Mouse (Mus musculus) CD4-positive helper T cell, adult 2 months (primary cell): ENCODE data around the gene AI467606.

Experiments used
- DNase-seq: peaks from one replicate; pipeline ENCODE4 v3.0.0-alpha.2; 2012; ENCODE audit warnings: low read depth, missing footprints, low spot score

The AI467606 gene

DNA sequence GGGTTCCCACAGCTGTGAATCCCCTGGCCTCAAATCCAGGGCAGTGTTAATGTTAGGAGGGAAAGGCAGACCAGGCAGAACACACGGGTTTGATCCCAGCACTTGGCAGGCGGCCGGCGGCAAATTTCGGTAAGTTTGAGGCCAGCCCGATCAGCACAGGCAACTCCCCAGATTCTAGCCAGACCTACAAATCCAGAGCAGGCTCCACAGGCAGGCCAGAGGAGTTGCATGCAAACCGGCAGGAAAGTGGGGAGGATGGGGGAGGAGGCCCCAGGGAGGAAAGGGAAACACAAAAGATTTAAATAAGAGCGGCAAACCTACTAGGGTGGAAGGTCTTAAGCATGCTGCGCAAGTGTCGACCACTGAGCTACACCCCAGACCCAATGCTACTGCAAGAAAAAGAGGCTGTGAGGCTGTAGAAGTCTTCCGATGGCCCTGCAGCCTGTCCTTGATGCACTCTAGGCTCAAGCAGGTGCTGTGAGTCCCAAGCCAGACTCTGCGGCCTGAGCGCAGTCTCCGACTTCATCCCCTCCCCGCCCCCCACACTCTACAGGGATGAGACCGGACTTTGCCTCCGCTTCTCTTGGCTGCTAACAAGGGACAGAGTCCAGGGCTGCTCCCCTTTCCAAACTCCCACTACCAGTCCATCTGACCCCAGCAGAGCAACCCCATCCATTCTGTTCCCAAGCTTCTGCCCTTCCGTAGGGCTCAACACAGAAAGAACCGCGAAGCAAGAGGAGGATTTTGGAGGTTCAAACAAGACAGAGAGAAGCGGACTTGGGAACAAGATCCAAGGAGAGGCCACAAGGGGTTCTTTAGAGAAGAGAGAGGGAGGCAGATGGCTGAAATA is 30.1 kb downstream of the AI467606 start:
- DNase-seq: no peak

DNA sequence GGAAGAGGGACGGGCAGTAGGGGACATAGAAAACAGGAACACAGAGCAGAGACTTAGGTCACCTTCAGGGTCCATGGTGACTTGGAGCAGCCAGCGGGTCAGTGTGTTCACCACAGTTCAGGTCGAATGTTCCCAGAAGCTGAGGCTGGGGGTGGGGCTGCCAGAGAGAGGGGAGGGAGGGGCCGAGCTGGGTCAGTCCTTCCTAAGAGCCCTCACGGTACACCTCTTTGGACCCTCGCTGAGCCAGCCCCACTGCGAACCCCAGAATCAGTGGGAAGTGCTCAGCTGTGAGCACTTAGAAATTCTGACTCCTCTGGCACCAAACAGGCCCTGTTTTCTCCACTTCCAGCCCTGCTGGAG is 30.7 kb downstream of the AI467606 start, which contains the start of gene Qprt:
Gene Qprt (minus strand): TSS at position 316 of the 360 bp plus-strand sequence.
- no peak for DNase-seq

DNA sequence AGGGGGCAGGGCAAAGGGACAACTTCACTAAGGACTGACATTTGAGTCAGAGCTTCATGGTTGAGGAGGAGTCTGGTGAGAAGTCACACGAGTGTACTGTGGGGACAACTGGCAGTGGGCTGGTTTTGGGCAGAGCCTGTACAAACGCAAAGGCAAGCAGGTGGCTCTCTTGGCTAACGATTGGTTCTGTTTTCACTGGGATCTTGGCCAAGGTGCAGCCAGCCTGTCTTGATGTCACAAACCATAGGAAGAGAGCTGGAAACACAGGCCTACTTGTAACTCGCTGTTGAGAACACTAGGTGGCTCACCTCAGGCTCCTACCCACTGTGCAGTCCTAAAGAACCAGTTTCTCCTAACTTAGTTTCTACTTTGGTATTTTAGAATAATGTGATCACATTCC is 38.5 kb downstream of the AI467606 start:
- peak; percentile 63 for DNase-seq

DNA sequence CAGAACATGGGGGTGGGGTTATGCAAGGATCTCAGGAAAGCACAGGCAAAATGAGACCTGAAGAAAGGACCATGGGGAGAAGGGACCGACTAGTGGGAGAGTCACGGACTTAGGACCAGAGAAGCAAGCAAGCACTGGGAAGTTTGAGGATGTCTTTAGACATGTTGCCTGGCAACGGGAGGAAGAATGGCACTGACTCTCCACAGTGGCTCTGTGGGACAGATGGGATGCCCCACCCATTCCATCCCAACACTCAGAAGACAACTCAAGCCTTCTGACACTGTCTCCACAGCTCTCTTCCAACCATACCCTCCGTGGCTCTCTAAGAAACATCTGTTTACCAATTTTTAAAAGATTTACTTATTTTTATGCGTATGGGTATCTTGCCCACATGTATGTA is 42.0 kb downstream of the AI467606 start:
- no peak for DNase-seq

DNA sequence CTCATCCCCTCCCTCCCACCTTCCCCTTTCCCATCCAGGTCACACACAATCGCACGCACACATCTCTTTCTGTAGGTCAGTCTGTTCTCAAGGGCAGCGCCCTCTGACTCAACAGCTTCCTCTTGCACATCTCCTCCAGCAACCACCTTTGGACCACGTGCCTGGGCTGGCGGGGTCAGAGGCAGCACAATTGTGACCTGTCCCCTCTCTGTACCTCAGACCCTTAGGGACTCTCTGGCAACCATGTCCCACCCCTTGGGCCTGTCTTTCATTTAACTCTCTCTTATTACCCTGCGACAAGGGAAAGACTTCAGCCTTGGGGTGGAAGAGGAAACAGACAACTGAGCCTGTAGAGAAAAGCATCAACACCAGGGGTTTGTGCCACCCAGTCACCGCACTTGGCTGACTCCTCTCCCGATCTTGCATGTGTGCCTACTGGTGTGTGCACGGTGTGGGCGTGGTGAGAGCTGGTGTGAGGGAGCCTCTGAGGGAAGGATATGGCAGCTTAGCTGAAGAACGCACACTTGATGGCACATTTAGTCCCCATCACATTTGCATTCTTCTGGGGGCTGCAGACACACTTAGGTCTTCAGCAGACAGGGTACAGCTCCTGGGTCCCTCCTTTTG is 43.8 kb downstream of the AI467606 start:
- DNase-seq: peak; percentile 66

DNA sequence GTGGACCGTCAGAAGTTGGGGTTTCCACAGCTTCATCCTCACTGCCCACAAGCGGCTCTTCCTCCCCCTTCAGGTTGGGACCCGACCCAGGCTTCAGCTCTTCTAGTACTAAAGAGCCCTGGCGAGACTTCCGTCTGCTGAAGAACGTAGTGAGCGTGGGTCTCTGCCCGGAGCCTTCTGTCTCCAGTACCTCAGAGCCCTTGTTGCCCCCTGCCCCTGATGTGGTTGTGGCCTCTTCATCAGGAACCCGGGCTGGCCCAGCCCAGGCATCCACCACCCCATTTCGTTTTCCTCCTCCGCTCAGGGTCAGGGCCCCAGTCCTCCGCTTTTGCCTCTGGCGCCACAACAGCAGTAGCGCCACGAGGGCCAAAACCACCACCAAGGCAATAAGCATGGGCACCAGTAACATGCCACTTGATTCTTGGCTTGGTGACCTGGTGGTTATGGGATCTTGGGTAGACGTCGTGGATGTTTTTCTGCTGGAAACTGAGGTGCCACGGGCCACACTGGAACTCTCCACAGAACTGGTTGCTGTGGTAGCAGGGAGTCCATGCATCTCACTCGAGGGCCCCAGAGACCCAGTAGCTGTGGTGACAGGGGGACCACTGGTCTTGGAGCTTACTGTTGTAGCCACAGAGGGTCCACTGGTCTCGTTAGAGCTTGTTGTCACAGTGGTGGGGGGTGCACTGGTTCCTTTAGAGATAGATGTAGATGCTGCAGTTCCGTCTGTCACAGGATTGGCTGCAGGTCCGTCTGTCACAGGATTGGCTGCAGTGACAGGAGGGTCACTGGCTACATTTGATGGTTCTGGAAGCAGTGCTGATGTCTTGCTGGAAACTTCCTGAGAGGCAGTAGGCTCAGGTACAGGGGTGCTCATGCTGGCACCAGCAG is 45.3 kb downstream of the AI467606 start:
- DNase-seq: peak; percentile 59

DNA sequence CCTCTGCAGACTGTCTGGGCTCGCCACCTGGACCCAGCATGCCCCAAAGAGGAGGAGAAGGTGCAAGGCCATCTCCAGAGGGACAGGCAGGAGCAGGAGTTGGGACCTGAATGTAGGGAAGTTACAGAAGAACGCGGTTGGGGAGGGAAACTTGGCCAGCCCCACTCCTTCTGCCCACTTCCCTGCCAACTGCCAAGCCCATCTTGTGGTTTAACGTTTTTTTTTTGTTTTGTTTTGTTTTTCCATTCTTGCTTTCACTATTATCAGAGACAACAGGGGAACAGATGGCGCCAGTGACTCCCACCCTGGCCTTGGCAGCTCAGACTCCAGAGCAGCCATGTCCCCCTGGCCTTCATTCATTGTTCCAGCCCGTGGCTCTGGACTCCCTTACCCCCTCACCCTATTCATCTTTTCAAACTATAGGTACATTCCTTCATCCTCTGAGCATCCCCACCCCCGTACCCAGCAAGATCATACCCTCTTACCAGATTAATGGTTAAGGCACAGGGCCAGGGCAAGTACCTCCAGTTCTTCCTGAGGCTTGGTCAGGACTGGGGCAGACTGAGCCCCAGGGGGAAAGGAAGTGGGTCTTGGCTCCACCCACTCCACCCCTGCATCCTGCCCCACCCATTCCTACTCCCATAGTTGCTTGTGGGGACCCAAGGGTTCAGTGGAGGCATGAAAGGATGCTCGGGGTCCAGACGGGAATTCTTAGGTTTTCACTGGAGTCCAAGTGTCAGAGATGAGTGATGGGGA is 46.3 kb downstream of the AI467606 start, which contains the start of gene Spn:
Gene Spn (minus strand): TSS at position 562 of the 756 bp plus-strand sequence.
- DNase-seq: peak; percentile 81

DNA sequence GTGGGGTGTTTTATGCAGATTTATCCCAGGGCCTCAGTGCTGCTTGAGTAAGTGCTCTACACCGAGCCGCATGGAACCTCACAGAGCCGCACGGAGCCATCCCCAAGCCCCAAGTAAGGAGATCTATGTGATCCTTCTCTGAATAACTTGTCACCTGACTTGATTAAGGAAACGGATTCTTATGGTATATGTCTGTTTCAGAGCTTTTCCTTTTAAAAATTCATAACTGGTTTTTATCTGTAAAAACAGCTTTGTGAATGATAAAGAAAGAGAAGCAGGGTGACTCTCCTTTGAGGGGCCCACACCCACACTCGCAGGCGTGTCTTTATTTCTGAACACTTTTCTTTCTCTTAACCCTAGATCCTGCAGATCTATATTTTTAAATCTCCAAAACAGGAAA is 47.9 kb downstream of the AI467606 start:
- DNase-seq: no peak

DNA sequence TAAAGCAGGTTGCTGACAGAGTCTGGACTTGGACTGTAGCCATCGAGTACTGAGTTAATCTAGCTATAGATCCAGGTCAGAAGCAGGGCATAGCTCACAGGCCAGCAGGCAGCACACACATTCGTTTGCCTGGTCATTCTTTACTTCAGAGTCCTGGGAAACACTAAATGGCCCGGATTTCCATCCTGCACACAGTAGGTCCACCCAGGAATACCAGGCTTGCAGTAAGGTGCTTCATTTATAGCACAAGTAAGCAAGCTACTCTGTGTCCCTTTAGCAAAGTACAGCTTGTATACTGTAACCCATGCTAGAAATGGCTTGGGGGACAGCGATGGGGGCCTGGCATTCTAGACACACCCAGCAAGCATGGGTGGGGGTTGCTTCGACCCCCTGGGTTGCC is 48.4 kb downstream of the AI467606 start:
- DNase-seq: no peak

DNA sequence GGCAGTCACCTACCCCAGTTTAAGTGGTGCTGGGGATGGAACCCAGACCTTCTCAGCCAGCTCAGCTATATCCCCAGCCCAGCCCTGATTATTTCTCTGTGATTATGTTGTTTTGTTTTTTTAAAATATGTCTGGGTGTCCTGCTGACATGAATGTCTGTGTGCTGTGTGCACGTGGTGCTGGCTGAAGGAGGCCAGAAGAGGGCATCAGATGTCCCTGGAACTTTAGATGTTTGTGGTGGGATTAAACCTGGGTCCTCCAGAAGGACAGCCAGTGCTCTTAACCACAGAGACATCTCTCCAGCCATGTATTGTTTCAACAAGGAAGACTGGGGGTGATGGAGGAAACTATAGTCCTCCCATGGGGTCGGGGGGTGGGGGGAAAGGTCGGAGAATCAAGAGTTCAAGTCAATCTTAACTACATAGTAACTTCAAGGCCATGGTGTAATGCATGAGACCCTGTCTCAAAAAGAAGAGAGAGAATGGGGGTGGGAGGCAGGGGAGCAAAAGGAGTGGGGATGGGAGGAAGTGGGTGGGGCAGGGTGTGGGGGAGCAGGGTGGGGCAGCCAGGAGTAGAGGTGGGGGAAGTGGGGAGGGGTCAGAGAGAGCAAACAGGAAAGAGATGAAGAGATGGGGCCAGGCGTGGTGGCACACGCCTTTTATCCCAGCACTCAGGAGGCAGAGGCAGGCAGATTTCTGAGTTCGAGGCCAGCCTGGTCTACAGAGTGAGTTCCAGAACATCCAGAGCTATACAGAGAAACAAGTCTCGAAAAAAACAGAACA is 49.7 kb downstream of the AI467606 start:
- peak; percentile 61 for DNase-seq

DNA sequence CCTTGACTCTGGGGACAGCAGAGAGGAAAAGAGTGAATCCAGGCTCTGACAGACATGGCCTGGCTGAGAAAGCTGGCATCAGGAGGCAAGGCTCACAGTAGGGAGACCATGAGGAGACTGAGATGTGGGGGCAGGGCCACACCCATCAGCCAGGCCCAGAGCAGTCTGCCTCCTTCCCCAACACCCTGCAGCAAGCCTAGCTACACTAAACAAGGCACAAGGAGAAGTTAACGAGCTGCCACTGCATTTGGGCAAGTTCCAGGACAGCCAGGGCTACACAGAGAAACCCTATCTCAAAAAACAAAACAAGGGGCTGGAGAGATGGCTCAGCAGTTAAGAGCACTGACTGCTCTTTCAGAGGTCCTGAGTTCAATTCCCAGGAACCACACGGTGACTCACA is 51.1 kb downstream of the AI467606 start:
- no peak for DNase-seq

DNA sequence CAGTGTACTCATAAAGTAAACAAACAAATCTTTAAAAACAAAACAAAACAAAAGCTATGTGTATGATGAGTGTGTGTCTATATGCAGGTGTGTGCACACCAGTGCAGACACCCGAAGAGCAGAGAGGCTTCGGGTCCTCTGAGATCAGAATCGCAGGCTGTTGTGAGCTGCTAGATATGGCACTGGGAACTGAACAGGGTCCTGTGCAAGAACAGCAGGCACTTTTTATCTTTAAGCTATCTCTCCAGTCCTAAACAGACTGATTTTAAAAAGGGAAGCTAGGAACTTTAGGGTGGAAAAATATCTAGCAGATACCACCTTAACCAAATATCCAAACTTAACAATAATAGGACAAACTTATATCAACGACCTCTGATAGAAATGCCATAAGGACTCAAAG is 51.5 kb downstream of the AI467606 start:
- DNase-seq: no peak
